Mouse (Mus musculus) lung, postnatal 14 days (tissue): ENCODE results near the gene Krt34.

ENCODE experiments used
- DNase-seq: peaks from one replicate; pipeline ENCODE4 v3.0.0; 2021

The Krt34 gene

GRCm38 (mm10) chr11:99994384-99994661 is 47.0 kb downstream of the Krt34 start:
- no peak for DNase-seq

DNA sequence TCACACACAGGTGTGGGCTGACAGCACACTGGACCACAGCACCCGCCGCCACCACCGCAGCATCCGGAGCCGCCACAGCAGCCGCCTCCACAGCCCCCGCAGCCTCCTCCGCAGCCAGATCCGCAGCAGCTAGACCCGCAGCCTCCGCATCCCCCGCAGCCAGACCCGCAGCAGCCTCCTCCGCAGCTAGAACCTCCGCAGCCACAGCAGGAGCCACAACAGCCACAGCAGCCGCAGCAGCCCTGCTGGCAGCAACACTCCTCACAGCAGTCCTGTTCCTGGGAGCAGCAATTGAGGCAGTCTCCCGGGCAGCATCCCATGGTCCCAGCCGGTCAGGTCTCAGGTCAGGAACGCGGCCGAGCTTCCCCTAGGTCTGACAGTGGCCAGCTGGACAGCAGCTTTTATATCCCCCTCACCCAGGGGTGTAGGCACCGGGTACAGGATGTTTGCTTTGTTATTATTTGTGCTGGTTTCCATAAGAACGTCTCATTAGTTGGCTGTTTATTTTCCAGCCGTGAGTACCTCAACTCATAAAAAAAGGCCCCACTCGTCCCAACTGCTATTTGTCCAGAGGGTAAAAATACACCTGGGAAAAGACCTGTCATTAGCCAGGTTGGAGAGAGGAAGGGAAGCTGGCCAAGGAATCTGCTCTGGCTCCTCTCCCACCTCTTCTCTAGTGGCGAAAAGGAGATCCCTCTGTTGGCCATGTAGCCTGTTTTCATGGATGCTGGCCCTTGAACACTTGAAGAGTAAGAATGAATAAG is 47.6 kb downstream of the Krt34 start, which contains the start of gene Krtap17-1:
Gene Krtap17-1 (minus strand): TSS at position 375 of the 764 bp plus-strand sequence.
- no peak for DNase-seq

- no peak for DNase-seq
These were observed 50.8 kb downstream of the Krt34 start for GRCm38 (mm10) chr11:99990571-99990970.

GRCm38 (mm10) chr11:99989881-99990405 is 51.4 kb downstream of the Krt34 start:
- no peak for DNase-seq

DNA sequence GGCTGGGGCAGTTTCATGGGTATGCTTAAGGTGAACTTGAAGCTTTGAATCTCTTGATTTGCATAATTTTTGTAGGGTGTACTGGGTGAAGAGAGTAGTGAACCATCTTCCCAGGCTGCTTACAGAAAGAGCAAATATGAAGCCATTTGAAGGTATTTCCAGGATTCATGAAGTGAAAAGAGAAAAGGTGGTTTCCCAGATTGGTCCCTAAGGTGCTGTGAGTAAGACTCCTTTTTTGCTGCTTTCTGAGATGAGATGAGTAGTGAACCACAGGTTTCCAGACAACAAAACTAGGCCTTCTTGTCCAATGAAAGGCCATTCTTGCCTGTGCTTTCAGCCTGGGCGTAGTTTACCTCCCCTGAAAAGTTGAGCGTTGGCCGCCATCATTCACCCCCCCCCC is 52.8 kb downstream of the Krt34 start:
- DNase-seq: no peak
